Mouse (Mus musculus) kidney, adult 8-10 months (tissue): ENCODE data around the gene Sgms1.
"Not testable (repeated sequence)": the region's sequence is repeated elsewhere in the genome, so short reads cannot be mapped to it uniquely, and the experiment has no call there.

Experiments
- DNase-seq, 2 experiments: peaks; one replicate each; pipeline ENCODE4 v3.0.0; 2022

Sgms1 gene

GRCm38 (mm10) chr19:32120798-32121197, 268.7 kb downstream of the Sgms1 start:
- DNase-seq, result no peak

DNA sequence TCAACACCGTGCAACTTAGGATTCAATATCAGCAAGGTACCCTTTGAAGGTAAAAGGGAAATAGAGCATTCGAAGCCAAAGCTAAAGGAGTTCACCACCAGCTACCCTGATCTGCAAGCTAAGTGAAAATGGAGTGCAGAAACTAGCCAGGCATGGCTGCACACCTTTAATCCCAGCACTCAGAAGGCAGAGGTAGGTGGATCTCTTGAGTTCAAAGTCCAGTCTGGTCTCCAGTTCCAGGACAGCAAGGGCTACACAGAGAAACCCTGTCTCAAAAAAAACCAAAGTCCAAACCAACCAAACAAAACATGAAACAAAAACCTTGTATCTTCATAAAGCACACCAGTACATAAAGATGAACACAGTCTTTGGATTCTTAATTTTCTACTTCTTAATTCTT, 269.8 kb downstream of the Sgms1 start:
- peak; percentile 69 to 86 for DNase-seq

- DNase-seq, result no peak
Observed at GRCm38 (mm10) chr19:32118496-32118895, 271.0 kb downstream of the Sgms1 start.

DNA sequence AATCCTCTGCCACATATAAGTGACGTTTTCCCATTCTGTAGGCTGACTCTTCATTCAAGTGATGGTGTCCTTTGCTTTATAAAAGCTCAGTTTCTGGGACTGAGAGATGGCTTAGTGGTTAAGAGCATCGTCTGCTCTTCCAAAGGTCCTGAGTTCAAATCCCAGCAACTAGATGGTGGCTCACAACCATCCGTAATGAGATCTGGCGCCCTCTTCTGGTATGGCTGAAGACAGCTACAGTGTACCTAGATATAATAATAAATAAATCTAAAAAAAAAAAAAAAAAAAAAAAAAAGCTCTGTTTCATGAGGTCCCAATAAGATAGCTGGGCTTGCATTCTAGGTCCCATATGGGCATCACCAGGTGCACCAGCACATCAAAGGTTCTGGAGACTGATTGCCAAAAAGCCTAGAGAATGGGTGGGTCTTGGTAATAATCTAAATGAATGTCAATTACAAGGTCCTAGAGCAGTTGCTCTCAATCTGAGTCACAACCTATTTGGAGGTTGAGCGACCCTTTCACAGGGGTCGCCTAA, 272.0 kb downstream of the Sgms1 start:
- no peak for DNase-seq

DNA sequence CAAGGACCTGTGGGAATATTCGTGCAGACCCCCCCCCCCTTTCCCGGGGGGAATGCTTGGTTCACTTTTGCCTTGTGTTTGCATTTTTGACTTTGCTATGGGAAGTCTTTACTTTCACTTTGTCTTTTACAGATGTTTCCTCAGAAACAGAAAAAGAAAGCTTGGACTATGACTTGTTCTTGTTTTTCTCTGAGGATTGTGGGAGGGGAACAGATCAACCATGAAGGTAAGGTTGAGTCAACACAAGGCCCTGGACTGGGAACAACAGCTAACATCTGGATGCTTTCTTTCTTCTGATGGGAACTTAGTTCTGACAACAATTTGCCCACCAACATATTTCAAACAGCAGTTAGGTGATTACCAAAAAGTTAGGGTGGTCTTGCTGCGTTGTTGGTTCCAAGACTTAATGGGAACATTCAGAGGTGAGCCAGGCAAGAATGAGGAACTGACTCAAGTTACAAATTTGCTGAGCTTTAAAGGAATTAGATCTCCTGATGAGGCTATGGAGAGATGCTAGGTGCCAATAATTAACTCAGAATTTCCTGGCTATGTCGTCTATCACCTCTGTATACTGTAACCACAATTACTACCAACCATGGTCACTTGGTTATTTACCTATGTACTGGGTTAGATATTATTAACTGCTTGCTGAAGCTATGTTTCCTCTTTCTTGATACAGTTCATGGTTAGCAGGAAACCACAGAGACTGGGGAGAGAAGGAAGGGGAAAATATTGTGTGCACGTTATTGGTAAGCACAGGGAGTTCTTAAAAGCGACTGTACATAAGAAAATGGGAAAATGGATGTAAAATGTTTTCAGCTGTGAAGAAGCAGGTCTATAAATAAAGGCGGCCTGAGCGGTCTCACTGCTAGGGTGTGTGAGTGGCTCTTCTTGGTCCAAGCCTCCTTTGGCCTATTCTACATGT, 277.4 kb downstream of the Sgms1 start:
- no peak for DNase-seq

DNA sequence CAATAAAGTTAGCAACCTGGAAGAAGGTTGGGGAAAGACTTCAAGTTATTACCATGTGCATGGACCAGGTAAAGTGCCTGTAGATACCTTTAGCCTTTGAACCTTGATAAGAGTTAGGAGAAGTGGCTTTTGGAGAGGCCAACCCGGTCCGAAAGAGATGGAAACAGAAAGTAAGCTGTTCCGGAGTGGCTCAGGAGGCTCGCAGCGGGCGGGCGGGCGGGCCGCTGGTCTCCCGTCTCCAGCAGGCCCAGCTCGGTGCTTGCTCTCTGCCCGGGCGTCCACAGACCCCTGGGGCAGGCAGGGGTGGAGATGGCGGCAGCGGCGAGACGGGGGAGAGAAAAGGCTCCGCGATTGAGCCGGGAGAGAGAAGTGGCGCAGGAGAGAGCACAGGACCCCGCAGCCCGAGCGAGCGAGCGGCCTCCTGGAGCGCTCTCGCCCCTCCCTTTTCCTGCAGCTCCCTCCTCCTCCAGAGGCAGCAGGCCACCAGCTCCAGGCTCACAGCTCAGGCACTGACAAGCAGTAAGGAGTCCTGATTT, 281.7 kb downstream of the Sgms1 start, which contains the start of gene Asah2:
TSS of gene Asah2 (minus strand) at position 441 of the 536 bp plus-strand sequence.
- DNase-seq, result peak; percentile 73 to 81

DNA sequence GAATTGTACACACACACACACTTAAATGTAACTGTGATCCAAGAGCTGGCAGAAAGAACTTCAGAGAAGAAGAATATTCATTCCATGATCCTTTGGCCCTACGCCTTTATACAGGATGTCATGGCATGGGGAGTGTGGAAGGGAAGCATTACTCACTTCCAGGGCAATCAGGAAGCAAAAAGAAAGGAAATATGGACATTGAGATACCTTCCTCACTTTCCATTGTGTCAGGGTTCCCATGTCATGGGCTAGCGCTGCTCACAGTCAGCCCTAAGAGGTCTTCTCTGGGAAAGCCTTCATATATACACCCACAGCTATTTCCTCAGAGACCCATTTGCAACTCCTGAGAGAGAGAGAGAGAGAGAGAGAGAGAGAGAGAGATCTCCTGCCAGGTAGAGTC, 282.8 kb downstream of the Sgms1 start:
- DNase-seq, result no peak

GRCm38 (mm10) chr19:32104217-32104616, 285.3 kb downstream of the Sgms1 start:
- DNase-seq, result no peak

DNA sequence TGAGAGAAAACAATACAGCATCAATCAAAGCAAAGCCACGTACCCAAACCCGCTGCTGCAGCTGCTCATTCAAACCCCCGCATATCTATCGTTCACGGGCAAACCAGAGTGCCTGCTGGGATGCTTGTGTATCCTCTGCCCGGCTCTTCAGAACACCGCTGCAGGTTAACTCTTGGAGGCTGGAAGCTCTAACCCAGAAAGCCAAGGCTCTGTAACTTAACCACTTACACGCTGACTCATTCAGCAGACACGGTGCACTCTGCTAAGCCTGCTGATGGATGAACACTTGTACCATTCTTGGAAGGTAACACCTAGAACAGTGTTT, 286.6 kb downstream of the Sgms1 start:
- DNase-seq, result no peak

GRCm38 (mm10) chr19:32102294-32102975, 287.1 kb downstream of the Sgms1 start:
- no peak for DNase-seq

GRCm38 (mm10) chr19:32098582-32098981, 290.9 kb downstream of the Sgms1 start:
- DNase-seq, result no peak

GRCm38 (mm10) chr19:32092358-32092757, 297.2 kb downstream of the Sgms1 start:
- DNase-seq, result no peak

DNA sequence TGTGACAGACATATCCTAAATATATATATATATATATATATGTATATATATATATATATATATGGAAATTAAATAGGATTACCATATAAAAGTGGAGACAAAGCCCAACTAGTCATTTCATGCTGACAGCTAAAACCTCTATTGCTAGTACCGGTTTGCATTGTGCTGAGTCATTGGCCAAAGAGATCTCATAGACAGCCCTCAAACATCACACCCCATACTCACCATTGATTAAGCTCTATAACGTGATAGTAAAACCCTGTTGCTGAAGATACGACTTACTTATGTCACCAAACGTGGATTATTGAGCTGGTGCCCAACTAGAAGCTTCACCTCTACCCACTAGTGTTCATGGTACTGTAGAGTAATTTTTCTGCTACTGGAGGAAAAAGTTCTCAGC, 298.7 kb downstream of the Sgms1 start:
- no peak for DNase-seq

- no peak for DNase-seq
Observed at GRCm38 (mm10) chr19:32088570-32088969, 300.9 kb downstream of the Sgms1 start.

DNA sequence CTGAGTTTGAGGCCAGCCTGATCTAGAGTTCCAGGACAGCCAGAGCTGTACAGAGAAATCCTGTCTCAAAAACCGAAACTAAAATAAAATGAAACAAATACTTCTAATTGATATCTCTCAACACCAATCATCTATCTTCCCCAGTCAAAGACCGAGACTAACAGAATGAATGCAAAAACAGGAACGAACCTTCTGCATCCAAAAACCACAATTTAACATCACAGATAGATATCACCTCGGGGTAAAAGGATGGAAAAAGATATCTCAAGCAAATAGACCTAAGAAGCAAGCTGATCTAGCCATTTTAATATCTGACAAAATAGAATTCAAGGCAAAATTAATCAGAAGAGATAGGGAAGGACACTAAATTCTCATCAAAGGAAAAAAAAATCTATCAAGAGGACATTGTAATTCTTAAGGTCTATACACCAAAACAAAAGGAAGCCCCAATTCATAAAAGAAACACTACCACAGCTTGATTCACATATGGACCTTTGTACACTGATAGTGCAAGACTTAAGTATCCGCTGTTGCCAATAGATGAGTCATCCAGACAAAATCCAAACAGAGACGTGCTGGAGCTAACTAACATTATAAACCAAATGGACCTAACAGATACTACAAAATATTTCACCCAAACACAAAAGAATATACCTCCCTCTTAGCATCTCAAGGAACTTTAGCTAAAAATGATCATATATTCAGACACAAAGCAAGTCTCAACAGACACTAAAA, 301.6 kb downstream of the Sgms1 start:
- DNase-seq, result no peak

GRCm38 (mm10) chr19:32084813-32085212, 304.7 kb downstream of the Sgms1 start:
- DNase-seq, result not testable (repeated sequence)
